Mouse (Mus musculus): ENCODE measurements around the gene Sesn1.

GRCm38 (mm10) chr10:41890537-41890936, 80.8 kb downstream of the Sesn1 start:
- TF ChIP-seq CTCF (IDR thresholded peaks at IDR 0.05; ENCODE audit: low read depth, low read length) (no peak), GATA1 (IDR thresholded peaks at IDR 0.05; ENCODE audit: borderline replicate concordance, low read length) (no peak)

Measured in G1E (cell line).